15 mouse cellular contexts compared by ENCODE assay signal in the genomic region with DNA sequence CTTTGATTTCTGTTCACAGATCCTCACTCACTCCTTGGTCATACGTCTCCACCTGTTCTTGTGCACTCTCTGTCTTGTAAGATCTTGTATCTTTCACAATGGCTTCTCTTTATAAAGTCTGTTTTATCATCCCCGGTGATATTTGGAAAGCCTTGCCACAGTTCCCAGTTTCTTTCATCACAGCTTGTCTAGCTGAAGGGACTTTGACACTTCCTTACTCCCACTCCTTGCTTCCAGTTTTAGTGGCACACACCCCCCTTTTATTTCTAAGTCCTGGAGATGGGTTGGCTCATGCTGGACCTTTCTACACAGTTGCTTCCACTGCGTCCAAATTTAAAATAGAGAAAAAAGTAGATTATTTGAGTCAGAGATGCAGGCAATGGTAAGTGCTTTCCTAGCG. TPM values are rescaled to one million over a fixed set of nuclear protein-coding genes. Genes with fewer than 3 reads are reported as not detected.
"Had no signal": no experiment of that assay in that cellular context is flagged by ENCODE, and none has a peak within 500 bp of the region (broad histone marks: within the 10 kb centered on the region; RNA-seq: fewer than 3 reads in every experiment).

No protein-coding gene starts in this region.

- H3K4me2 ChIP-seq: liver, embryonic 13.5 days; lung, embryonic 15.5 days; midbrain, embryonic 12.5 days had no signal

- DNase-seq: liver, embryonic 13.5 days; liver, postnatal 0 days; right cerebral cortex, postnatal 14 days; thymus, postnatal 36 days had no signal

- H3K9me3 ChIP-seq: limb, embryonic 10.5 days; liver, embryonic 13.5 days; lung, embryonic 15.5 days; megakaryocyte, embryonic 14.5 days; midbrain, embryonic 12.5 days had no signal

- H3K4me3 ChIP-seq: left cerebral cortex, adult 2 months; limb, embryonic 10.5 days; liver, embryonic 13.5 days; lung, embryonic 15.5 days; megakaryocyte, embryonic 14.5 days; midbrain, embryonic 12.5 days had no signal

- H3K27me3 ChIP-seq: liver, embryonic 13.5 days; lung, embryonic 15.5 days; megakaryocyte, embryonic 14.5 days; midbrain, embryonic 12.5 days had no signal

- H3K4me1 ChIP-seq: limb, embryonic 10.5 days; liver, embryonic 13.5 days; lung, embryonic 15.5 days; midbrain, embryonic 12.5 days had no signal

- H3K36me3 ChIP-seq: limb, embryonic 10.5 days; liver, embryonic 13.5 days; lung, embryonic 15.5 days; midbrain, embryonic 12.5 days had no signal

- H3K27ac ChIP-seq: kidney, postnatal 0 days; left cerebral cortex, adult 2 months; limb, embryonic 10.5 days; liver, embryonic 13.5 days; lung, embryonic 15.5 days; midbrain, embryonic 12.5 days had no signal

- ATAC-seq: liver, postnatal 0 days had no signal

- H3K9ac ChIP-seq: liver, embryonic 13.5 days; liver, postnatal 0 days; lung, embryonic 15.5 days; midbrain, embryonic 12.5 days had no signal

RNA-seq across cellular contexts. Expression of a gene that starts 20.9 kb away (rescaled TPM):
- total RNA-seq: layer of hippocampus, postnatal 25 days; left cerebral cortex, adult 2 months; left cerebral cortex, postnatal 14 days had no signal
- polyA plus RNA-seq: kidney, postnatal 0 days; midbrain, embryonic 12.5 days; midbrain, embryonic 16.5 days; neural tube, embryonic 14.5 days; testis, adult 2 months had no signal
